Mouse (Mus musculus) thymus, postnatal 14 days (tissue): ENCODE data around the gene Ccdc43.

Experiments used
- DNase-seq: peaks from one replicate; pipeline ENCODE4 v3.0.0; 2021

Gene Ccdc43

GRCm38 (mm10) chr11:102665151-102665550 is 32.4 kb downstream of the Ccdc43 start:
- DNase-seq = no peak

GRCm38 (mm10) chr11:102663416-102663815 is 34.2 kb downstream of the Ccdc43 start, which contains the start of gene Meioc:
TSS of gene Meioc (plus strand) at chr11:102663716.
- no peak for DNase-seq

GRCm38 (mm10) chr11:102656931-102657330 is 40.7 kb downstream of the Ccdc43 start:
- no peak for DNase-seq

GRCm38 (mm10) chr11:102656326-102656926 is 41.2 kb downstream of the Ccdc43 start:
- no peak for DNase-seq

- no peak for DNase-seq
Observed at GRCm38 (mm10) chr11:102655888-102656287, 41.7 kb downstream of the Ccdc43 start.

- no peak for DNase-seq
Observed at GRCm38 (mm10) chr11:102652844-102653243, 44.7 kb downstream of the Ccdc43 start.

GRCm38 (mm10) chr11:102651381-102651780 is 46.2 kb downstream of the Ccdc43 start:
- DNase-seq = peak; percentile 40

- no peak for DNase-seq
Observed at GRCm38 (mm10) chr11:102647885-102648284, 49.7 kb downstream of the Ccdc43 start.

- DNase-seq = no peak
Observed at GRCm38 (mm10) chr11:102646226-102646625, 51.4 kb downstream of the Ccdc43 start.

- no peak for DNase-seq
Observed at GRCm38 (mm10) chr11:102643891-102644382, 53.6 kb downstream of the Ccdc43 start.

GRCm38 (mm10) chr11:102636887-102637286 is 60.7 kb downstream of the Ccdc43 start:
- DNase-seq = no peak
